Mouse (Mus musculus): ENCODE measurements at regions not wholly inside any gene's neighbourhood (a gene's known extent, or its start where the extent isn't known, plus 50 kb on each side); places are given as distances from the start of the nearest gene placed in this dataset.

DNA sequence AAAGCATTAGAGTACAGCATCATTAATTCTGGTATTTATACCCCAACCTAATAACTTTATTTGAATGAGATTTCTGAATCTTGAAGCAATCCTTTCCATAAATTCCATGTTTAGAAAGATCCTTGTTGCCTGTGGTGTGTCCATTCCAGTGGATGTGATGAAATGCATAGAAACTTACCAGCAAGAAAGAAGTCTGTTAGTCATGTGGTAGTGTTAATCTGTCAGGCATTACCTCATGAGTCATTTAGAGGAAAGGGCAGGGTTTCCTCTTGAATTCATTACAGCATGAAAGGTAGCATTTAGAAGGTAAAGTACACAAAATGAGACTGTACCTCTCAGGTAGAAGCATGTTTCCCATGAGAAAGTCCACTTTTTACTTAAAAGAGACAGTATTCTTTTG, 310.3 kb upstream of the N6amt1 start:
- no peaks in the 10 kb centered on the region for H3K36me3 ChIP-seq (replicated peaks; ENCODE audit: insufficient read depth, low read length)
- no peak for ATAC-seq
- no peaks in the 10 kb centered on the region for H3K9me3 ChIP-seq (ENCODE audit: low read length)
- no peak overlapping the region for H3K4me2 ChIP-seq (ENCODE audit: low read depth, low read length)
- no peaks in the 10 kb centered on the region for H3K27me3 ChIP-seq (ENCODE audit: insufficient read depth, low read length)
- no peaks in the 10 kb centered on the region for H3K4me1 ChIP-seq (ENCODE audit: insufficient read depth)
- DNase-seq, result no peak
- TF ChIP-seq CTCF (IDR thresholded peaks at IDR 0.05; ENCODE audit: low read depth), result no peak
- no peak overlapping the region for H3K27ac ChIP-seq (ENCODE audit: low read depth)
- H3K4me3 ChIP-seq (ENCODE audit: low read depth, low read length), result no peak overlapping the region
- no peak overlapping the region for H3K9ac ChIP-seq (replicated peaks)

DNA sequence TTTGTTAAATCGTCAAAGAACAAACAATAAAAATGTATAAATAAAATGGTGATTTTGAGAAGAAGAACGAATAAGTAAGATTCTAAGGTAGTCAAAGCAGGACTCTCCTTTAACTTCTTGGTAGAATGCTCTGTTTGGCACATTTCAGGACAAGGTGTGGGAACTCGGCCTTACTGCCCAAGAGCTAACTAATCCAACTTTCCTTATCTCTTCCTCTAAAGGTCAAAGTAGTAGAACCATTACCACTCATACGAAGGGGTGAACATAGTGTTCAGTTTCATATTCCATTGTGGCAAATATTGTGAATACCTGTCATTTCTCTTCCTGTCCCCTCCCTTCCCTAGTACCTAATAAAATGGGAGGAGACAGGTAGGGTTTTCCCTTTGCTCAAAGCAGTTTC, 313.6 kb upstream of the N6amt1 start:
- no peaks in the 10 kb centered on the region for H3K4me1 ChIP-seq (ENCODE audit: insufficient read depth)
- TF ChIP-seq CTCF (IDR thresholded peaks at IDR 0.05; ENCODE audit: low read depth) (no peak), EP300 (IDR thresholded peaks at IDR 0.05; ENCODE audit: low read depth) (no peak)
- H3K27ac ChIP-seq (ENCODE audit: low read depth), result no peak overlapping the region
- H3K36me3 ChIP-seq (replicated peaks; ENCODE audit: insufficient read depth, low read length), result no peaks in the 10 kb centered on the region
- H3K4me2 ChIP-seq (ENCODE audit: low read depth, low read length), result no peak overlapping the region
- no peaks in the 10 kb centered on the region for H3K9me3 ChIP-seq (ENCODE audit: low read length)
- 68% methylated on average over 4 of the region's 4 CpGs for WGBS (ENCODE audit: insufficient replicate concordance)
- H3K9ac ChIP-seq (replicated peaks), result no peak overlapping the region
- no peak for DNase-seq
- H3K4me3 ChIP-seq (ENCODE audit: low read depth, low read length), result no peak overlapping the region
- no peak for ATAC-seq
- no peaks in the 10 kb centered on the region for H3K27me3 ChIP-seq (ENCODE audit: insufficient read depth, low read length)

DNA sequence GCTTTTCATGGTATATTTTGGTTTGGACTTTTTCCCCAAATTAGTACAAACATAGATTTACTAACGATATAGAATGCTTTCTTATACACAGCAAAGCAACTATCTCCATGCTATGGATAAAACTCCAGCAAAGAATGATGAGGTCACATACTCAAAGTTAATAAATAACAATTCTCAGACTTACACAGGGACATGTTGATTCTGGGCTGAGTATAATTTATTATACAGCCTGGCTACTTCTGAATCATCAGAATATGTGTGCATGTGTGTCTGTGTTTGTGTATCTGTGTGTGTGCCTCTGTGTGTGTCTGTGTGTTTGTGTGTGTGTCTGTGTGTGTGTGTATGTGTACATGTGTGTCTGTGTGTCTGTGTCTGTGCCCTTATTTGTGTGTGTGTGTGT, 314.1 kb upstream of the N6amt1 start:
- Histone ChIP-seq H3K9me3 (ENCODE audit: low read length) (no peaks in the 10 kb centered on the region), H3K4me2 (ENCODE audit: low read depth, low read length) (no peak overlapping the region), H3K4me1 (ENCODE audit: insufficient read depth) (no peaks in the 10 kb centered on the region), H3K9ac (replicated peaks) (no peak overlapping the region), H3K27me3 (ENCODE audit: insufficient read depth, low read length) (no peaks in the 10 kb centered on the region), H3K27ac (ENCODE audit: low read depth) (no peak overlapping the region), H3K4me3 (ENCODE audit: low read depth, low read length) (no peak overlapping the region), H3K36me3 (replicated peaks; ENCODE audit: insufficient read depth, low read length) (no peaks in the 10 kb centered on the region)
- TF ChIP-seq EP300 (IDR thresholded peaks at IDR 0.05; ENCODE audit: low read depth) (no peak), CTCF (IDR thresholded peaks at IDR 0.05; ENCODE audit: low read depth) (no peak)
- ATAC-seq, result no peak
- WGBS (ENCODE audit: insufficient replicate concordance), result 60% methylated on average over 1 of the region's 1 CpGs
- no peak for DNase-seq

DNA sequence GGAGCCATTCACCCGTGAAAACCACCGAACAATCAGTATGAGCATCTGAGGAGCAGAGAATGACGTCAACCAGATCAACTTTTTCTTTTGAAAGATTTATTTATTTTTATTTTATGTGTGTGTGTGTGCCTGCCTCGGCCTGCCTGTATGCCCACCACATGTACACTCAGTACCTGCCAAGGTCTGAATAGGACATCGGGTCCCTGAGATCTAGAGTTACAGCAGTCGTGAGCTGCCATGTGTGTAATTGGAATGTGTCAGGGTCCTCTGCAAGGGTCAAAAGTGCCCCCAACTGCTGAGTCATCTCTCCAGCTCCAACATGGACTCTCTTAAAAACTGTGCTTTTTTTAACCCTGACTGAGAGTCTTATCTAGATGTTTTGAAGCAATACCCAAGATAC, 316.9 kb upstream of the N6amt1 start:
- Histone ChIP-seq H3K9ac (replicated peaks) (no peak overlapping the region), H3K4me1 (ENCODE audit: insufficient read depth) (no peaks in the 10 kb centered on the region), H3K27me3 (ENCODE audit: insufficient read depth, low read length) (no peaks in the 10 kb centered on the region), H3K4me2 (ENCODE audit: low read depth, low read length) (no peak overlapping the region), H3K36me3 (replicated peaks; ENCODE audit: insufficient read depth, low read length) (no peaks in the 10 kb centered on the region), H3K4me3 (ENCODE audit: low read depth, low read length) (no peak overlapping the region), H3K27ac (ENCODE audit: low read depth) (no peak overlapping the region), H3K9me3 (ENCODE audit: low read length) (no peaks in the 10 kb centered on the region)
- 72% methylated on average over 6 of the region's 6 CpGs for WGBS (ENCODE audit: insufficient replicate concordance)
- DNase-seq, result no peak
- TF ChIP-seq EP300 (IDR thresholded peaks at IDR 0.05; ENCODE audit: low read depth), result no peak
- TF ChIP-seq CTCF (IDR thresholded peaks at IDR 0.05; ENCODE audit: low read depth), result no peak
- no peak for ATAC-seq

DNA sequence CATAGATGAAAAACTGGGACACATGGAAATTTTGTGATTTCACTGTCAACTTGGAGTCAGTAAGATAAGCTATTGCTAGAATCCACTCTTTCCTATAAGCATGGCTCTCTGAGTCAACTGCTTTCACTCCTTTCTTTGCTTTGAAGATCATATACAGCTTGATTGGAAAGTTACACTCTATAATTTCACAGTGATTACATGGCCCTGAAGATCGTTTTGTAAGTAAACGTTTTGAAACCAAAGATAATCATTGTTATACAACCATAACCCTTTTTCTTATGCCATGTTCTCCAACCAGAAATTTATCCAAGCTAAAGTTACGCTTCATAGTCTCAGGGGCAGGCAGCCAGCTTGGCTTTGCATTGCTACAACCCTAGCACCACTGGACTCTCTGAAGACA, 322.1 kb upstream of the N6amt1 start:
- no peaks in the 10 kb centered on the region for H3K36me3 ChIP-seq (replicated peaks; ENCODE audit: insufficient read depth, low read length)
- TF ChIP-seq EP300 (IDR thresholded peaks at IDR 0.05; ENCODE audit: low read depth) (no peak), CTCF (IDR thresholded peaks at IDR 0.05; ENCODE audit: low read depth) (no peak)
- DNase-seq, result no peak
- no peaks in the 10 kb centered on the region for H3K9me3 ChIP-seq (ENCODE audit: low read length)
- H3K4me3 ChIP-seq (ENCODE audit: low read depth, low read length), result no peak overlapping the region
- no peaks in the 10 kb centered on the region for H3K4me1 ChIP-seq (ENCODE audit: insufficient read depth)
- 69% methylated on average over 3 of the region's 3 CpGs for WGBS (ENCODE audit: insufficient replicate concordance)
- no peak overlapping the region for H3K9ac ChIP-seq (replicated peaks)
- no peak for ATAC-seq
- H3K27ac ChIP-seq (ENCODE audit: low read depth), result no peak overlapping the region
- H3K4me2 ChIP-seq (ENCODE audit: low read depth, low read length), result no peak overlapping the region
- no peaks in the 10 kb centered on the region for H3K27me3 ChIP-seq (ENCODE audit: insufficient read depth, low read length)

DNA sequence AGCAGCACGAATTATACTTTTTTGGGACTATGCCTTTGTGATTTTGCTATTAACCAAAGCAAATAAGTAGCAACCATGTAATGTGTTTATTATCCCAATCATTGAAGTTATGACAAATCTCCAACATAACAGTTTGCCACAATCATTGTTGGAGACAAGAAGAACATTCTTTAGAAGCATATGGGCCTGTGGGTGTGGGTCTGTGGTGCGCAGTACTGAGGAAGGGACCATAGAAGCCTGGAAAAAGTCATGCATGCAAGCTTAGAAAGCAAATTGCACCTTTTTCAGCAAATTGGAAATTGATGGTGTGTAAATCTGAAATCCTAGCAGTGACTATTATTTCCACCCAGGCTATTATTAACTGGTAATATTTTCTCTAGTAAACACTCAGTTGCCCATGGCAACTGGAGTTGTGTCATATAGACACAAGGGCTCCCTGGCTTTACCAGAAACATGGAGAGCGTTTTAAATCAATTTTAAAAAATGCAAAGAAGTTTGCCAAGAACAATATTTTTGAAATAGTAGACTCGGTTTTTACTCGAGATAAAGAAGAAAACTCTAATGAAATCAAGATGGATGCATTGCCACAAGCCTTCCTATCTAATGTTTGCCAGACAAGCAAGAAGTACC, 325.4 kb upstream of the N6amt1 start:
- no peak for ATAC-seq
- H3K27ac ChIP-seq (ENCODE audit: low read depth), result no peak overlapping the region
- no peak overlapping the region for H3K4me2 ChIP-seq (ENCODE audit: low read depth, low read length)
- H3K4me1 ChIP-seq (ENCODE audit: insufficient read depth), result no peaks in the 10 kb centered on the region
- no peaks in the 10 kb centered on the region for H3K27me3 ChIP-seq (ENCODE audit: insufficient read depth, low read length)
- DNase-seq, result no peak
- H3K36me3 ChIP-seq (replicated peaks; ENCODE audit: insufficient read depth, low read length), result no peaks in the 10 kb centered on the region
- no peak overlapping the region for H3K9ac ChIP-seq (replicated peaks)
- TF ChIP-seq CTCF (IDR thresholded peaks at IDR 0.05; ENCODE audit: low read depth) (no peak), EP300 (IDR thresholded peaks at IDR 0.05; ENCODE audit: low read depth) (no peak)
- 64% methylated on average over 5 of the region's 5 CpGs for WGBS (ENCODE audit: insufficient replicate concordance)
- no peaks in the 10 kb centered on the region for H3K9me3 ChIP-seq (ENCODE audit: low read length)
- H3K4me3 ChIP-seq (ENCODE audit: low read depth, low read length), result no peak overlapping the region

DNA sequence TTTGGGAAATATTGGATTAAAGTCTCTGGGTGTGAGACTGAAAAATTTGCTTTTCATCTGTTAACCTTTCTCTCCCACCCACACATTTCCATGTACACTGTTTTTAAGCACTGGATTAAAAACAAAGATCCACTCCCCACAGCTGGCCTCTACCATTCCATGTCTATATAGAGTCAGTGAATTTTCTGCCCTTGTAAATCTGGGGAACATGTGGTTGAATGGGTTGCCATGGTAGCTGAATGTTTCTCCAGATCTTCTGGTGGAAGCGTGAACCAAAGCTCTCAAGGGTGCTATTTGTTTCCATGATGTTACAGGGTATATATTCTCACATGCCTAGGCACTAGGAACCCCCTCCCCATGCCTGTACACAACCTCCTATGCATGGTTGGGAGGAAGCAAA, 326.4 kb upstream of the N6amt1 start:
- no peak overlapping the region for H3K4me3 ChIP-seq (ENCODE audit: low read depth, low read length)
- H3K9ac ChIP-seq (replicated peaks), result no peak overlapping the region
- H3K36me3 ChIP-seq (replicated peaks; ENCODE audit: insufficient read depth, low read length), result no peaks in the 10 kb centered on the region
- no peak for ATAC-seq
- no peak for DNase-seq
- no peaks in the 10 kb centered on the region for H3K27me3 ChIP-seq (ENCODE audit: insufficient read depth, low read length)
- H3K4me1 ChIP-seq (ENCODE audit: insufficient read depth), result no peaks in the 10 kb centered on the region
- H3K9me3 ChIP-seq (ENCODE audit: low read length), result no peaks in the 10 kb centered on the region
- WGBS (ENCODE audit: insufficient replicate concordance), result 62% methylated on average over 1 of the region's 1 CpGs
- no peak overlapping the region for H3K4me2 ChIP-seq (ENCODE audit: low read depth, low read length)
- no peak overlapping the region for H3K27ac ChIP-seq (ENCODE audit: low read depth)
- TF ChIP-seq EP300 (IDR thresholded peaks at IDR 0.05; ENCODE audit: low read depth) (no peak), CTCF (IDR thresholded peaks at IDR 0.05; ENCODE audit: low read depth) (no peak)

All from liver, postnatal 0 days (tissue).